Mouse (Mus musculus) neural tube, embryonic 10.5 days (tissue): ENCODE measurements at regions not wholly inside any gene's neighbourhood (a gene's known extent, or its start where the extent isn't known, plus 50 kb on each side); places are given as distances from the start of the nearest gene placed in this dataset.
"Not testable (repeated sequence)": the region's sequence is repeated elsewhere in the genome, so short reads cannot be mapped to it uniquely, and the experiment has no call there.

Experiments
- DNase-seq: peaks from one replicate; pipeline ENCODE4 v3.0.0-alpha.2; 2017; ENCODE audit warnings: low spot score; ENCODE audit errors: extremely low spot score

DNA sequence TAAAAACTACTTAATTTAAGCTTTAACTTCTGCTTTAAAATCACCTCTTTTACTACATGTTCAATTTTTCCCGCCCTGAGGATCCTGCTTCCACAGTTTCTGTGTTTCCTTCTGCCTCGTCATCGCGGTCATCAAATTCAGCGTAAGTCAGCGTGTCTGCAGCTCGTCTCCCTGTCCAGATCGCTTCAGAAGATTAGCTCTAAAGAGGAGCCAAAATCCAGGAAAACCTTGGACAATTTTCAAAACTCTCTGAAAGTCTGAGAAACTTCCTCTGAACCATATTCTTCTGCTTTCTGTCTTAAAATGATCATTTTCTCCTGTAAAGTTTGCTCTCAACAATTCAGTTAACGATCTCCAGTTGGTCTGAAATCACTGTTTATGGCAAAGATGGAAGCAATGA lies 196.2 kb upstream of the Speer4f2 start:
- no peak for DNase-seq

DNA sequence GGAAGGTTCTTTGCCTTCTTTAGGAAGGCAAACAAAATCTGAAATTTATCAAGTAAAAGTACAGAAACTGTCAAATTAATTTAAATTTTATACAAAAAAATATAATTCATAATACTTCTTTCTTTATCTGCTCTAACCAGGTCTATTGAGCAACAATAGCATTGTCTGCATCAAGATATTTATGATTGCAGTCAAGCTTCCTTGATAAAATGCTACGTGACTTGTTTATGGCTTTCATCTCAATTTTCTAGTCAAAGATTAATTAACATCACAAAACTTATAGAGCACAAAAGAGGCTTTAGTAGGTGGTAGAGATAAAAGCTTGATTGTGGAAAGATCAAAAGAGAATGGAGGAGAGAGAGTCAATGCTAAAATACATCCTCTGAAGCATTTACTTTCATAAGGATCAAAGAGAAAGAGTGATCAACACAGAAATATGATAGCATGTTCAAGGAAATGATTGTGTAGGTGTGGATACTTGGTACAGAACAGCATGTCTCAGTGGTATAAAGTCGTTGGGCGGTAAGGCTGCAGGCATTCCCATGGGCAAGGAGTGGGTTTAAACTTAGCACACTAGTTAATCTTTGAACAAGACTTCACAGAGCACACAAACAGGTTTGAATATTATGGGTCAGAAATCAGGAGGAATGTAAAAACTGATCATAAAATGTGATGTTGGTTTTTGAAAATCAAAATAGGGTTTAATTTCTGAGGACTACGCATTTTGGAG lies 164.3 kb upstream of the Speer4f2 start:
- no peak for DNase-seq

DNA sequence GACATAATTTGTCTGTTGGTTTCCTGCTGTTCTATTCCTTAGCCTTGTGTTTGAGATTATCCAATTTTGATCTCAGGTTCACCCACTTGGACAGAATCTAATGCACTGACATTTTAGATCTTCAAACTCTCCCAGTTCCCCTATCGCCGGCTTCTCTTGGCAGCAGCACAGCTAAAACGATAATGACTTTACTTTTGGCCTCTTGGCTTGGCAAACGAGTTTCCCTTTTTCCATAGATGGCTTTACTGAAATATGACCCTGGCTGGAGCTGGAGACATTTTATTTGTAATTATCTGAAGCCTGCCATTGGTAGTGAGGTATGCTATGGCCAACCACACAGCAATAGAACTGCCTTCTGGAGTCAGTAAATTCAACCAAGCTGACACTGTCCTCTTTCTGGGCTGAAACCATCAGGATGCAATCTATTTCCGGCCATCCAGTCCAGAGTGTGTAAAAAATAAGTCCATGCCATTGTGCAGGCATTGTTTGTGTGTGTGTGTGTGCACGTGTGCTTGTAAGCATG lies 162.2 kb upstream of the Speer4f2 start:
- no peak for DNase-seq

DNA sequence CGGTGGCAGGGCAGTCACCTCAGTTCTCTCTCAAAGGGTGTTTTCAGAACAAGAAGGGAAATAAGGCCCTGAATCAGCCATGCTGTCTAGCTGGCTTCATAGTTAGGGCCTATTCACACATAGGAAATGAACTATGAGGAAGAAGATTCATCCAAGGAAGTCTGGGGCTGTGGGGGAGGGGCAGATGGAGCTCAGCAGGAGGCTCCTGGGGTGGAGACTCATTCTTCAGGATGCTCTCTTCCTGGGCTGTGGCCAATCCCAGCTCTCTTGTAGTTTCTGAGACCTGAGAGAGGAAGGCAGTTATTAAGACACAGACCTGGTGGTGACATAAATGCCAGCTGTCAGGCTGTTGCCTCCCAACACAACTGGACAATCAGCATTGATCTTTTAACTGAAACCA lies 149.4 kb upstream of the Speer4f2 start:
- not testable (repeated sequence) for DNase-seq

DNA sequence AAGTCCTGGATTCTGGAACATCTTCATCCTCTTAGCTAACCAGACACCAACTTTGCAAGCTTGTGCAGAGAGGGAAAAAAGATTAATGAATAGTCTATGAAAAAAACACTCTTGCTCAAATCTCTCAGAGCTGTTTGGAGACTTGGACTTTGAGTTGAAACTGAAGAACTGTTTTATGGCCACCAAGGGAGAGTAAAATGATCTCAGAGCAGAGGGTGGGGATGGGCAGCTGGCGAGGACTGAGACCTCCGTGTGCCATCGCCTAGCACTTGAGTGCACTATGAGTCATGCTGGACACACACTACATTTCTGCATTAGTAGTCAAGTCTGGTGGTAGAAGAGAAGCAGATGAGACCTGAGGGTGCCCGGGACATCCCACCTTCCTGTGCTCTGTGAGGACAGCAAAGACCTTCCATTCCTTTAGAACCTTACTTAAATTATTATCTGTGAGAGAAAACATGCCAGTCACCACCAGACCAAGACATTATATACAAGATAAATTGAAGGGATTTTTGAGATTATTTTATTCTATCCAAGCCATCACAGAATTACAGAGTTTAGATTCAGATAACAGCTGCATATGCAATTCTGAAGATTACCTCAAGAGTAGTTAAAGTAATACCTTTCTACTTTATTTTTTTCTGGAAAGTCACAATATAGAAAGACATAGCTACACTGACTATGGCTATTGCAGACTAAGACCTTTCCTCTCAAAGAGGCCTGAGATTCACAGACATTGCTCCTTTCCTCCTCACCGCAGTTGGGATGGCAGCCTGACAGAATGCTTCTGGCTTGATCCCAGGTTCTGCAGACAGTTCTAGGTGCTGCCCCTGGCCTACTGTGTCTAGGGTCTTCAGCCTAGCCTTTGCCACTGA lies 125.0 kb upstream of the Speer4f2 start:
- DNase-seq, result no peak

DNA sequence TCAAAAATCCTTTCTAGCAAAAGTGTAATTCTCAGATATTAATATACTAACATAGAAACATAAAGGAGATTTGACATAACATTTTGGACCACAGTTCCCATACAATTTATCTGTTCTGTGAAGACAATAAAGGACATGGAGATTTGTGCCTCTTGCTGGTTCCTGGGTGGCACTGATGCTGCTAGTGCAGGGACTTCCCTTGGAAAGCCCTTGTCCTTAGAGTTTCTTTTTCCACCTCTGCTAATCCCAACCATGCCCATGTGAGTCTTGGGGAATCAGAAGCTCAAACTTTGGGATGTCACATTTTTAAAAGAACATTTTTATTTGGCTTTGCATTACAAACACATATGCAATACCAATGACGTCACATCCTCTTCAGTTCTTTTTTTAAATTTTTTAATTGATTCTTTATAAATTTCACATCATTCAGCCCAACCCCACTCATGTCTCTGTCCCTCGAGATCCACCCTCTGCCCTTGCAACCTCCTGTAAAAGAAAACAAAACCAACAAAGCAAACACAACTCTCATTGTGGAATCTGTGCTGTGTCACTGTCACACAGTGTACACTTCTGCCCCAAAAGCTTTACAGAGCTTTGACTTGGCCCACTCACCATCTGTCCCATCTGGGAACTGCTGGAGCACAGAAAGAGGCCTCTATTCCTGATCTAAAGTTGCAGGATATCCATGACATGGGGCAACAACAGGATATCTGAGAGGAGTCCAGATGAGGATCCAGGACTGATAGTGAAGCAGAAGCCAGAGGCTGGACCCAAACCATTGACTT lies 112.2 kb upstream of the Speer4f2 start:
- DNase-seq, result no peak

DNA sequence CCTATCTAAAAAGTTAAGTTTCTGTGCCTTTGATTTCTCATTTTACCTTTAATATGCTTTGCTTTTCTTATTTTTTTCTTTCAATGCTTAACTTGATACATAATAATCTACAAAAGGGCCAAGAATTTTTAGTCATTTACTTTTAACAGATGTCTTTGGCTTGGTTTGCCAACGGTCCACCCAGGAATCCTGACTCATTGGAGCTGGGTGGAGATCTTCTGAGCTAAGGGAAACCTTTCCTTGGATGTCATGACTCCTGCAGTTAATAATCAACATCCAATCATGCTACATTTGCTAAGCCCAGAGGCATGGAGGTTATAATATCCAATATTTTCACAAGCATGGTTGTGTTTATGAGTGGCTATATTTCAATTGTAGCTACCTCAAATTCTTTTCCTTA lies 110.9 kb upstream of the Speer4f2 start:
- no peak for DNase-seq

DNA sequence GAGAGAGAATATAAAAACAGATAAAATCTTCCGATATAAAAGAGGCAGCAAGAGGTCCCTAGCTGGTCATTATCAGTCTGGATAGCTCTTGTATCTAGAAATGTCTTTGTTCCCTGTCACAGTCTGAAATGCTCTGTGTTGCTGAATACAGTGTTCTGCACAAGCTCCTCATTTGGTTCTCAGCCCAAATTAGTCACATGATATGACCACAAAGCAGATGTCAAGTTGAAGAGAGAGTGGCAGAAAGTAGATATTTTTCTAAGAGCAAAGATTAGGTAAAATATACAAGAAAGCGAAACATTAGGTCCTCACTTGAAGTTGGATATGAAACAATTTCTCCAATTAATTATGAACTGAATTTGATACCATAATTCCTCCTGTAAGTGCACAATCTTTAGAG lies 101.8 kb upstream of the Speer4f2 start:
- no peak for DNase-seq

DNA sequence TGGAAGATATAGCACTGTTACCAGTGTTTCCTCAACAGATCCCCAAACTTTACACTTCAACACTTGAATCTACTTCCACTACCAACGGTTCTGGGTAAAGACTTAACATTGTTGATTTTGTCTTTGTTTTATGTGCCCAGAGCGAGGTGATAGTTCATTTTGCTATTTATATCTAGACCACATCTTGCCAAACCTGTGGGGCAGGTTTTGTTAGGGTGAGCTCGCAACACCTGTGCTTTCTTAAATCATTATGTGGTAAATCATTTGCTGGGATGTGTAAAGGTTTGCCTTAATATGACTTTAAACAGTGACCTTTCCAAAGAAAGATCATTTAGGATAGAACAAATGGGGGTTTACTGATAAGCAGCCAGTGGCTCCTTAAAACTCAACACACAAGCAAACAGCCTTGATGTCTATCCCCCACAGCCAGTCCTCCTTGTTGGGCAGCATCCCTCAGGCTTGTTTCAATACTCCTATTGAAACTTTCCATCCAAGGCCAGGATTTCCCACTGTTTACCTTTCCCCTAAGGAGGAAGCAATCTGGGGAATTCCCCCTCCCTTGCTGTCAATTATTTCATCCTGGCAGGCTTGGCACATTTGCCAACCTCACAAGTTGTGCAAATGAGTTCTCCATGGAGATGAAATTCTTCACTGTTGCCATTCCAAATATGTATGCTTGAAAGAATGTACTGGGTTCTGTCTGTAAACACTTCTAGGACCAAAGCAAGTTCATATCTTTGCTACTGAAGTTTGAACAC lies 101.1 kb upstream of the Speer4f2 start:
- no peak for DNase-seq

DNA sequence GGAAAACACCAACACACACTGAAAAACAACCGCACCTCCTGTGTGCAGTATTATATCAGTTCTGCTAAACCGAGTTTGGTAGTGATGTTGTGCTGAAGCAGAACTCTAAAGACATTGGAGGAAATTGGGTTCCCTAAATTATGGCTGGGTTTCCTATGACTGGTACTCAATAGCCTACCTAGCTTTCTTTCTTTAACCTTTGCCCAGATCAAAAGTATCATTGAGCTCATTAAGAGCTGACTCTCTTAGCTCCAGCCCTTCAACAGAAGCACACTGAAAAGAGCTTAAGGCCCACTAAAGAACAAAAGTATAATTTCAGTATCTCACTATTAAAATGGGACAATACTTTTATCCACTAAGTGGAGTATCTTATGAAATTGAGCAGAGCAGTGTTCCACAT lies 97.6 kb upstream of the Speer4f2 start:
- no peak for DNase-seq

DNA sequence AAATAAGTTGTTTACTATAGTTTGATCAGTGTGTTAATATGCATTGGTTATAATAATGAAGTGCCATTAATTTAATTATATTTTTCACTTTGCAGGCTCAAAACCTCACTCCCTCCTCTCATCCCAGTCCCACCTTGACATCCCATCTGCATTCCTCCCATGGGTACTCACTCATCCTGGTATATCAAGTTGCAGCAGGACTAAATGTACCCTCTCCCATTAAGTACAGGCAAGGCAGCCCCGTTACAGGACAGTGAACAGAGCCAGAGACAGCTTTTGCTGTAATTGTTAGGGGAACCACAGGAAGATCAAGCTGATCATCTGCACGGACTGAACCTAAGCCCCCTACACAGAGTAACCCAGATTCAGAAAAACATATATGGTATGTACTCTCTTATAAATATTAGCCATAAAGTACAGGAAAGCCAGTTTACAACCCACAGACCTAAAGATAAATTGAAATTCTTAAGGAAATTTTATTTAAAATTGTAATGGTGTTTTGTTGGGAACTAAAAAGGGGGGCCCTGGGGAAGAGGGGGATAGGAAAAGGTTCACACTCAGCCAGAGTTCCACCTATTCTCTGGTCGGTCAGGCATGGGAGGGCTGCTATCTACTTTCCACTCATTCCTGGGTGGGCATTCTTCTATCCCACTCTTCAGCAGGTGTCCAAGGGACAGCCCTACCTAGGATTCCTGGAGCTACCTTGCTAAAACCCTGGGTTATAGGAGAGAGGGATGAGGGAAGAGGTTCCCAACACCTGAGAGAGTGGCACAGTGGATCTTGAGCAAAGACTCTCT lies 96.0 kb upstream of the Speer4f2 start:
- DNase-seq, result no peak

DNA sequence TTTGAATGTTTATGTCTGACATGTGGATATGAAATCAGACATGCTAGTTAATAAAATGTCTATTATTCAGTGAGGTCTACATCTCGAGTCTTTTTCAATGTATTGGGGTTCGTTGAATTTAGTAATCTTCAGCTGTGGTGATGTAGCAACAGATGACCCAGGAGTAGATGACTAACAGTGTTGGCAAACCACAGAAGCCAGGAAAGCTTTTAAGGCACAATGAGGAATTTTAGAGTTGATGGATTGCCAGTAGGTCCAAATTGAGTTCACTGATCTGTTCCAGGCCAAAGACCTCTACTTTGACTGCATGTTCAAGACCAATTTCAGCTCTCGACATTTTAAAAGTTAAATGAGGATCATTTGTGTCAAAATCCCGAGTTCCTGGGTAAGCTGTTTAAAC lies 92.8 kb upstream of the Speer4f2 start:
- DNase-seq, result no peak

DNA sequence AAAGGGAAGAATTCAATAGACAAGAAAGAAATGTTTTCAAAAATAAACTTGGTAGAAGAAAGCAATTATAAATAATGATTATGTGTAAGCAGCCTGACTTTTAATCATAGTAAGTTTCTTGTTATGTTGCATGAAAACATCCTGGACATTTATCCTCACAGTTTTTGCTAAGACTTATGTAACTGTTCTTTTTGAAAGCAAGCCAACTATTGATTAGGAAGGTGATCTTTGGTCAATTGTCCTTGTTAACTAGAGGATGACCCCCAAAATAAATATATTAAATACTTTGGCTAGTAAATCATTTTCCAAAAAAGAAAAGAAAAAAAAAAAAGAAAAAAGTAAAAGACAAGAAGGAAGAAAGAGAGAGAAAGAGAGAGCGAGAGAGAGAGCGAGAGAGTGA lies 92.0 kb upstream of the Speer4f2 start:
- DNase-seq, result no peak

DNA sequence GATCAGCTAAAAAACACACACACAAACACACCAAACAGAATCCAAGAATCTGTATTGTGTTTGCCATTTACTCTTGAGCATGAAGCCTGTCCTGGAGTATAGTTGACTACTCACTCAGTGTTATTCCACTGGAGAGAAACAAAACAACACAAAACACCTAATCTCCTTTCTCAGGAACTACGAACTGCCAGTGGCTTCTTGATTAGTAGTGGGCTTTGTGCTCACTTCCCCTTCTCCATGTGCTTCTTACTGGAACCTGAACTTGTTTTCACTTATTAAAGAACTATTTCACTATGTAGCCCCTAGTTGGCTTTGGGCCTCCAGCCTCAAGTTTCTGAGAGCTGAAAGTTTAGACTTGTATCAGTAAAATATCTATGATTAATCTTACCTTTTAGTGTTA lies 84.0 kb upstream of the Speer4f2 start:
- DNase-seq, result no peak

DNA sequence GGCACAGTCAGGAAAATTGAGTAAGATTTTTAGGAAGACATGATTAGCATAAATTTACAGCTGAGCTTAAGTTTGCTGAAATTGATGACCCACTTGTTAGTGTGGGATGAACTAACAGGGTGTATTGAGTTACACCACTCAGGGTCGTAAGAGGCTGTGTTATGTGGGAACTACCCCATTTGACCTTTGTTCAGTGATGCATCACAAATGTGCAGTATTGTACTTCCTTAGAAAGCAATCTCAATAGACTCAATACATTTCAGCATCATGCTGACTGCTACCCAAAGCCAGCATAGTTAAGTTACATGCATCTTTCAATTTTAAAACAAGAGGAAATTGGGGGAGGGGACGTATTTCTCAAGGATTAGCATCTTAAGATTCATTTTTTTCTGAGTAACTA lies 80.4 kb upstream of the Speer4f2 start:
- DNase-seq, result no peak

DNA sequence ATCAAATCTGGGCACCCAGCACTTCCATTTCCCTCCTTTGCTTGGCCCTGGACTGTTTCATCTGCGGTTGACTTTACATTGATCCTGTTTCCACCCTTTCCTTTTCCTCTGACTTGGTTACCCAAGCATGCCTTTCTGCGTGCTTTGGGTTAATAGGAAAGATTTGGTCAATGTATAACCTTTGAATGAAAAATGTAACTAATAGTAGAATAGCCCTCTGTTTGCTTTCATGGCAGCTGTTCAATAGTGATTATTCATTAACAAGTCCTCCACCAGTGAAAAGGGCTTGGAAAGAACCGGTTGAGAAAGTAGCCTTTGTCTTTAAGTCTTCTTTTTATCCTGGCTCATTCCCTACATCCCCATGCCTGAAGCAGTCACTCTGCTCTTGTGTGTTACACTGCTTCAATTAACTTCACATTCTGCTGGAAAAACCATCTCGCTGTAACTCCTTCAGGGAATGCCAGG lies 76.4 kb upstream of the Speer4f2 start:
- DNase-seq, result no peak

DNA sequence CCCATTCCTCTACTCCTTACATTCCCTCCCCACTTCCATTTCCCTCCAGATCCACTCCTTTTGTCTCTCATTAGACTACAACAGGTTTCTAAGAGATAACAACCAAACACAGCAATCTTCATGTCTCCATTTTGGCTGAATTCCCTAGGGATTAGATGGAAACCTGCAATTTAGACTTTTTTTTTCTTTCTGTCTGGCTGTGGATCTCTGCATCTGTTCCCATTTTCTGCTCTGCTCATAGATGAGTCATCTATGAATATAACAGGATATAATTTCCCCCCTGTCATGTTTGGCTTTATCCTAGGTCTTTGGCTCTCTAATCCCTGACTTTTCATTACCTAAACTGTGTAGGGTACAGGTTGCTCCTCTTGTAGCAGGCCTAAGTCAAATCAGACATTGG lies 73.1 kb upstream of the Speer4f2 start:
- DNase-seq, result no peak

DNA sequence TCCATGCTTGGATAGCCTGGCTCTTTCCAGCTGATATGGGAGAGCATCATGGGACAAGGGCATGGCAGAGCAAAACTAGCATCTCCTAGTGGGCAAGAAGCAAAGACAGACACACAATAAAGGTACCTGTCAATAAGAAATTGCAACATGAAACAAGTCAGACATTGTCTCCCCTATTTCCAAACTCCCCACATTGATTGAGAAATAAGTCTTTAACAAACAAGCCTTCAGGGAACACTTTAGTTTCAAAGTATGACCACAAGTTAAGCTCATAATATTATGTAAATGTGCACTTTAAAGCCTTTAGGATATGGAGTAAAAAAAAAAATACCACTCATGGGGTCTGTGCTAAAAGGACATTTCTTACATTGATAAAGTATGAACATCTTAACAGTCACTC lies 51.5 kb upstream of the Speer4f2 start:
- no peak for DNase-seq
